Mouse (Mus musculus) adrenal gland, adult 8-10 months (tissue): ENCODE measurements around the gene Ino80. TPM values are rescaled to one million over a fixed set of nuclear protein-coding genes. Genes with fewer than 3 reads are reported as not detected.
A peak's percentile ranks its signal among the peaks of the same experiment; 100 is the strongest.
"Not testable (repeated sequence)": the region's sequence is repeated elsewhere in the genome, so short reads cannot be mapped to it uniquely, and the experiment has no call there.

Experiments
- DNase-seq: peaks from one replicate; pipeline ENCODE4 v3.0.0; 2022
- total RNA-seq, 4 experiments: library from RNA; stranded (reverse); gene quantifications; 2 replicates each; pipeline ENCODE4 v1.2.4; 2022

Ino80 gene
- total RNA-seq = 10 to 100 TPM; 21.6 to 30.7 (median 23.7) TPM

DNA sequence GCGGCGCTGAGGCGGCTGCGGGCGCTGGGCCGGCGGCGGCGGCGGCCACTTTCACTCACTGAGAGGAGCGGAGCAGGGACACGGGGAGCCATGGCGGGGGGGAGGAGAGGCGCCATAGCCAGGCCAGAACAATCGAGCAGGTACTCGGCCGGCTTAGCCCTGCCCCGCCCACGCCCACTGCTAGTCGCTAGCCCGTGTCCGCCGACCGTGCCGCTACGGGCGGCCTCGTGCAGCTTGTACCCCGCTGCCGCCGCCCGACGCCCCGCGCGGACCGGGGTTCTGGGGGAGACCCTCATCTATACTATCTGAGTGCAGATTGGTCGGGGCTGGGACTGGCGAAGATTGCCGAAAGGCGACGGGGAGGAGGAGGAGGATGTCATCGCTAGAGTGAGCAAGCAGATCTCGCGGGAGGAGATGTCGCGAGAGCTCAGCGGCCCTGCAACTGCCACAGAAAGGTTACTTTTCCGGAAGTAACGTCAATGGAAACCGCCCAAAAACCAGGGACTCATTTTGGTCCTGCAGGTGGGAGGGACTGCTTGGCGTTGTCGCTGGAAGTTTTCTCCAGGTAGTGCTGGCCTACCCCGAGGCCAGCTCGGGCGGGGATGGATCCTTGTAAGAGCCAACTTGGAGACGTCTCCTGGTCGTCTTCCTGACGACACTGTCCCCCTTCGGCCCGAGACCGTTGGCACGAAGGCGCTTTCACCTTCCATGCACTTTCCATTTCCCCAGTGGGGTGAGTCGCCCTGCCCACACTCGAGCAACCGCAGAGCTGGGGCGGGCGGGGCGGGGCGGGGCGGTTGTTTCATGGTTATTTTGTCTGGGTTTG lies at the start of gene Ino80:
Gene Ino80, minus strand, starts transcription at position 117 of the 826 bp plus-strand sequence.
- peak; percentile 98 for DNase-seq

DNA sequence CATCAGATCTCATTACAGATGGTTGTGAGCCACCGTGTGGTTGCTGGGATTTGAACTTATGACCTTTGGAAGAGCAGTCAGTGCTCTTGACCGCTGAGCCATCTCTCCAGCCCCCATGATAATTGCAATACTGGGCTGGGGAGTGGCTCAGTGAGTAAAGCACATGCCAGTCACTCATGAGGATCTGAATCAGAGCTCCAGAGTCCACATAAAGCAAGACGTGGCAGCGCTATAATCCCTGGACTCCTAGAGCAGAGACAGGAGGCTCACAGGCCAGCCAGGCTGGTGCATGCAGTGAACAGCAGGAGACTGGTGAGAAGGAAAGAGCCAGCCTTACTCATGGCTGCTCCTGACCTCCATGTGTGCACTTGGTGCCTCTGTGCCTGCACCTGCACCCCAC lies 47.9 kb upstream of the Ino80 start:
- no peak for DNase-seq

DNA sequence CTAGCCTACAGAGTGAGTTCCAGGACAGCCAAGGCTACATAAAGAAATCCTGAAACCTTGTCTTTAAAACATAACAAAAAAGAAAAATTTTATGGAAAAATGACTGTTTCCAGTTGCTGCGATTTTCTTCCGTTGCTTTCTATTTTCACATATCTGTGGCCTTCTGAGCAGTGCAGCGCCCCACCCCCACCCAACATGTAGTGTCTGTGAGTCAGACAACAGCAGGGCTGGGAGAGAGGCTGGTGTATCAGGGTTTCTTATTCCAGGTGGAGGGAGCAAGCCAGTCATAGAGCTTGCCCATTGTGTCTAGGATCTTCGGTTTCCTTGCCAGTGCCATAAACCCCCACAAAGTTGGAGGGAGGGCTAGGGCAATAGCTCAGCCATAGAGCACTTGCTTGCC lies 46.3 kb upstream of the Ino80 start:
- DNase-seq = no peak

DNA sequence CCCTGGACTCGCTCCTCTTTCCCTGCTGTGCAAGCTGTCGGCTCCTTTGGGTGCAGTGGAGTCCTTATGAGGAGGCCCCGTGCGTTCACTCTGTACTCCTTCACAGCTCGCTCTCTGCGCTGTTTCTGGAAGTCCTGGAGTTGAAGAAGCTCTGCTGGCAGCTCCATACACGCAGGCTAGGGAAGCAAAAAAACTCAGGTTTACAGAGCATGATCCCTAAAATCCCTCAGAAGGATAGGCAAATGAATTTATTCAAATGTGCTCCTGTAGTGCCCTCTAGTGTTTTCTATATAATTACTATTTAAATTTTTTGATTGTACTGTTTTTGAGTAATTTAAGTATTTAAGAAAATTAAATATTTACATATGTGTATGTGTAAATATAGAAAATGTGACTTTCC lies 43.1 kb upstream of the Ino80 start:
- DNase-seq = no peak

DNA sequence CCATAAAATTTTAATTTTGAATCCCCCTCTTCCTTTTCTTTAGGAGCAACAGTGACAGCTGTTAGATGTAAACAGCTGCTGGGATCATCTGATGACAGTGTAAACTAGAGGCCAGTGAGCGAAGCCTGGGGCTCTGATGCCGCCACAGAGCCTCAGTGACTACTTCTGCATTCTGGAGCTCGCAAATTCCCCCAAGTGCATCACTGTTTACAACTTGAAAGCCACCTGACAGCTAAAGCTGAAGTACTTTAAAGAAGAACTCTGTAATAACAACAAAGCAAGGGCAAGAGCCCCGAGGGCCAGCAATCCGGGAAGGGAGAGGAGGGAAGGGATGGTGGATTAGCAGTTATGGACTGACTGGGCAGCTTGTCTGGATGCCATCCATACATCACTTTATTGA lies 39.3 kb upstream of the Ino80 start:
- DNase-seq = no peak

DNA sequence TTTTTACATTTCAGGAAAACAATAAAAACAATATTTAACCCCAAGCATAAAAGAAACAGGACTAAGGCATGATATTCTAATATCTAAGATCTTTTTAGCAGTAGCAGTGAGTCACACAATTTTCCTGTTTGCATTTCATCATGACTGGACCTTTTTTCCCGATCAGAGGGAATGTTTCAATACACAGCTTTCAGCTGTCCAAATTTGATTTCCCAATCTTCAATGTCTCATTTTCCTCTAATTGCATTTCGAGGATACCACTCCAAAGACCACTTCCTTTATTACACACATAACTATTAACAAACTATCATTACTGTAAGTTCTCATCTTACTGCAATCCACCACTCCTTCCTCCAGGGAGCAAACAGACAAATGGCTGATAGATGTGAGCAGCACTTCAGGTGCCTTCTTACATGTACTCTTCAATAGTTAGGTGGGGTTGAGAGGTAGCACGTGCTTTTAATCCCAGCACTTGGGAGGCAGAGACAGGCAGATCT lies 36.6 kb upstream of the Ino80 start:
- DNase-seq = no peak

DNA sequence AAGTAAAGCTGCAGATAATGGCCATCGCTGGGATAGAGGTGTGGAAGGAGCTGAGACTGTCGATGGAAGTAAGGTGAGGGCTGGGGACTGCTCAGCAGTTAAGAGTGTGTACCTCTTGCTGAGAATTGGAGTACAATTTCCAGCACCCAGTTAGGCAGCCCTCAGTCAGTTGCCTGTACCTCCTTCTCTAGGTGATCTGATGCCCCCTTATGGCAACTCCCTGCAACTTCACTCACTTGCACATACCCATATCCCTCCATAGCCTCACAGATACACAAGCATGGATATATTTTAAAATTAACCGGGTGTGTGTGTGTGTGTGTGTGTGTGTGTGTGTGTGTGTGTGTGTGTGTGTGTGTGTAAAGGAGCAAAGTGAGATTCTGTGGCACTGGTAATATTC lies 34.8 kb upstream of the Ino80 start:
- no peak for DNase-seq

DNA sequence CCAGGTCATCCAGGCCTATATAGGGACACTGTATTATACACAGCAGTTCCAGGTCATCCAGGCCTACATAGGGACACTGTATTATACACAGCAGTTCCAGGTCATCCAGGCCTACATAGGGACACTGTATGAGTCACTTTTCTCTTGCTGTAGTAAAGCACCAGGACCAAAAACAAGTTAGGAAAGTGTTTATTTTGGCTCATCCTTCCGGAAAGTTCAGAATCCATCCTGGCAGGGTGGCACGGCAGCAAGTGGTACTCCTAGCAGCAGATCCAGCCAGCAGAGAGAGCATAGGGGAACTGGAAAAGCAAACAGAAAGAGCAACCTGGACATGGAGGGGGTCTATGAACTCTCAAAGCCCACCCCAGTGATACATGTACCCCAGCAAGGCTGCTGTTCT lies 33.4 kb upstream of the Ino80 start:
- no peak for DNase-seq

DNA sequence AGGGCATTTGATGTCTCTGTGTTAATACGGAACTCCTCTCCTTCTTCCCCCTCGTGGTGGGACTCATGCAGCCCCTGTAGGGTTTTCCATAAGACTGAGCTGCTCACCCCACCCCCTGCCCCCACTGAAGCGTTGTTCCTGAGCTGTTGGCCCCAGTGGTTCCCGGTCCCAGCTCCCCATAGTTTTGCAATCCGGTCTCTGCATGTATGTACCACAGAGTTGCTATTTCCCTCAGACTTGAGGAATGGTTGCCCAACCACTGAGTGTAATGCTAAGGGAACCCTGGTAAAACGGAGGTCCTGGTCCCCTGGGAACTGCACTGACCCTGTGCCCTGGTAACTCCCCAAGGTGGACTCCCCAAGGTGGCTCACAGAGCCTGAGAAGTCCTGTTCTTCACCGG lies 31.0 kb upstream of the Ino80 start:
- DNase-seq = not testable (repeated sequence)

DNA sequence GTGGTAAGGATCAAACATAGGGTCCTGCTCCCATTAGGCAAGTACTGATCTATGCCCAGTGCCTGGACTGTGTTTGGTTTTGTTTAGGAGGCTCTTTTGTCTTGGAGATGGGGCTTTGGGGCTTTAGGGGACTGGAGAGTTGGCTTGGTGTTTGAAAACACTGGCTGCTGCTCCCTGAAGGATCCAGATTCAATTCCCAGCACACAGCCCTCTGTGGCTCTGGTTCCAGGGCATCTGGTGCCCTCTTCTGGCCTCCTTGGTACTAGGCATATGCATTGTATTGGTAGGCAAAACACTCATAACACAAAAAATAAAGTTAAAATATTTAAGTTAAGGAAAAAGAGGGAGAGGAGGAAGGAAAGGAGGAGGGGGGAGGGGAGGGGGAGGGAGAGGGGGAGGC lies 29.6 kb upstream of the Ino80 start:
- no peak for DNase-seq

DNA sequence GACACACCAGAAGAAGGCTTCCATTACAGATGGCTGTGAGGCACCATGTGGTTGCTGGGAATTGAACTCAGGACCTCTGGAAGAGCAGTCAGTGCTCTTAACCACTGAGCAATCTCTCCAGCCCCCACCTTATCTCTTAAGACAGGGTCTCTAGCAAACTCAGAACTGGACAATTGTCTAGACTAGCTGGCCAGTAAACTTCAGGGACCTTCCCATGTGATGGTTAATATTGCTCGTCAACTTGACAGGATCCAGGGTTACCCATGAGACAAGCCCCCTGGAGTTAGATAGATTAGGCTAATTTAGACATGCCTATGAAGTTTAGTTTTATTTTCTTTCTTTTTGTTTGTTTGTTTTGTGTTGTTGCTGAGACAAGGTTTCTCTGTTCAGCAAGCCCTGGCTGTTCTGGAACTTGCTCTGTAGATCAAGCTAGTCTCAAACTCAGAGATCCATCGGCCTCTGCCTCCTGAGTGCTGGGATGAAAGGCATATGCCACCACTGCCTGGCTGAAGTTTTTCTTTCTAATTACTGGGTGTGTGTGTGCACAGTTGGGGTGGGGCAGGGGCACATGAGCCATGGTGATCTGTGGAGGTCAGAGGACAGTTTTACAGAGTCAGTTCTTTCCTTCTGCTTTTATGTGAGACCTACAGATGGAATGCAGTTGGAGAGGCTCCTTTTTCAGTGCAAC lies 23.6 kb upstream of the Ino80 start:
- no peak for DNase-seq

DNA sequence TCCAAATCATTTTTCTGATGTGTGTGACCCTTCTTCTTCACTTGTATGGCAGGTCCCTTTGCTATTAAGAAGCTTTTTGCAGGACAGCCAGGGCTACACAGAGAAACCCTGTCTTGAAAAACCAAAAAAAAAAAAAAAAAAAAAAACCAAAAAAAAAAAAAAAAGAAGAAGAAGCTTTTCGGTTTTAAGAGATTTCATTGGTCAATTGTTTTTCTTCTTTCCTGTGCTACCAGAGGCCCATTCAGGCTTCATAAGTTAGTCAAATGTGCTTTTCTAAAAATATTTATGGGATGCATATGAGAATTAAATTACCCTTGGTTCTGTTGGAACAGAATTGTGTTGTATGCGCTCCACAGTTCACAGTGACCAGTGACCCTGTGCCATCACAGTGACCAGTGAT lies 21.4 kb upstream of the Ino80 start:
- no peak for DNase-seq

DNA sequence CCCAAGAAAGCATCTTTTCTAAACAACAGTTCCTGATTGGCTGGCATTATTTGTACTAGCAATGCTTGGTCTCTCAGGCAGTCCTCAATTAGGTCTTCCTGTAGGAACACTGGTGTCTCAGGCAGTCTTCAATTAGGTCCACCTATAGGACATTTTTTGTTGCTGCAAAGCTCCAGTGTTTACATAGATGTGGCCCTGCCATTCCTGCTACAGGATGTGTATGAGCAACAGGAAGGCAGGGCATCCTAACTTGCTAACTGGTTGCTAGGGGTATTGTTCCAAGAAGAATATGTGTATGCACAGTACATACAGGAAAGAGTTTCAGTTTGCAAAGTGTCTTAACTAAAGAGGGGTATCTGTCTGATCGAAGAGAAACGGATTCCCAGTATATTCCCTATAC lies 18.6 kb upstream of the Ino80 start:
- DNase-seq = no peak

DNA sequence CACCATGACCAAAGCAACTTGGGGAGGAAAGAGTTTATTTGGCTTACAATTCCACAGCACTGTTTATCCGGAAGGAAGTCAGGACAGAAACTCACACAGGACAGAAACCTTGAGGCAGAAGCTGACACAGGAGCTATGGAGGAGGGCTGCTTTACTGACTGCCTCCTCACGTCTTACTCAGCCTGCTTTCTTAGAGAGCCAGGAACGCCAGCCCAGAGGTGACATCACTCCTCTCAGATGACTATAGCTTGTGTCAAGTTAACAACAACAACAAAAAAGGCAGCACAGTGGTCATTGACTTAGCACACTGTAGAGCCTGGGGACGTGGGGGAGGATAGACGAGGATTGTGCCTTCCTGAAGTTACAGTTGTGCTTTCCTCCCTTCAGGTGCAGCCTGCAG lies 14.5 kb upstream of the Ino80 start:
- peak; percentile 20 for DNase-seq

DNA sequence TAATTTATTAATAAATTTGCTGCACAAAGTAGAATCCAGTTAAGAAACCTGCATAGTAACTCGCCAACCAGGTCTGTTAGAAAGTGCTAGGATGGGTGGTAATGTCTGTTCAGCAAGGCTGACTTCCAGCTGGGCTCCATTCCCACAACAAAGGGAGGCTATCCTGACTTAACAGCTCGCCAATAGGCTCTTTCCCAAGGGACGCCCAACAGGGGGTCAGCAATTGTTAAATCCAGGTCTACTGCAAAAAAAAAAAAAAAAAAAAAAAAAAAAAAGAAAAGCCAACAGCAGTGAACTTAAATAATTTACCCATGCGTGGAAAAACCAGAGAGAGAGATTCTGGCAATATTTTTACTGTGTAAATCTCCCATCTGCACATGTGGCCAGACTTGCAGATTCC lies 9.0 kb upstream of the Ino80 start:
- no peak for DNase-seq

DNA sequence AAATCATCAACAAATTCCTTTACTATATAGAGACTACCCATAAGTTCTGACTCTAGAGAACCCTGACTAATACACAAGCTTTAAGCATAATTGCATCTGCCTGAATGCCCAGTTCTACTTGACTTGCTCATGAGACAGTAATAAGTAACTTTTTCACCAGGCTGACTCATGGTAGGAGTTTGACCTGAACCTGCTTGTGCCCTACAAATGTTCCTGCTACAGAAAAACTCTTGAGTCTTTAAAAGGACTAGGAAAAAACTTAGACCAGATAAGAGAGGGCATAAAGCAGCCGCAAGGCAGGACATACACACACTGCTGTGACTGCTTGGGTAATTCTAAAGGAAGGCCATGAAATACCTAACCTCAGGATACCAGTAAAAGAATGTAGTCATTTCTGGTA lies 4.8 kb upstream of the Ino80 start:
- no peak for DNase-seq

DNA sequence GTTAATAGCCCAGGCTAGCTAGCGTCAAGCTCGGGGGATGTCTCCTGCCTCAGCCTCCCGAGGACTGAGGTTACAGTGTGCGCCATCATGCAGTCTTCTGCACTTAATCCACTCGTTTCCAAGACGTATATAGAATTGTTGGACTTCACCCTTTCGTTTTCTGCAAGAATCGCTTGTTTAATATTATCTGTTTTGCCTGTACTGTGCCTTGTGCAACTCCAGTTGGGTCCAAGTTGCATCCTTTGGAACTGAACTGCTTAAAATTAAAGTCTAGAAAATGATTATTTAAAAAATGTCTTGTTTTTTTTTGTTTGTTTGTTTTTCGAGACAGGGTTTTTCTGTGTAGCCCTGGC lies 886 bp upstream of the Ino80 start:
- DNase-seq = no peak

DNA sequence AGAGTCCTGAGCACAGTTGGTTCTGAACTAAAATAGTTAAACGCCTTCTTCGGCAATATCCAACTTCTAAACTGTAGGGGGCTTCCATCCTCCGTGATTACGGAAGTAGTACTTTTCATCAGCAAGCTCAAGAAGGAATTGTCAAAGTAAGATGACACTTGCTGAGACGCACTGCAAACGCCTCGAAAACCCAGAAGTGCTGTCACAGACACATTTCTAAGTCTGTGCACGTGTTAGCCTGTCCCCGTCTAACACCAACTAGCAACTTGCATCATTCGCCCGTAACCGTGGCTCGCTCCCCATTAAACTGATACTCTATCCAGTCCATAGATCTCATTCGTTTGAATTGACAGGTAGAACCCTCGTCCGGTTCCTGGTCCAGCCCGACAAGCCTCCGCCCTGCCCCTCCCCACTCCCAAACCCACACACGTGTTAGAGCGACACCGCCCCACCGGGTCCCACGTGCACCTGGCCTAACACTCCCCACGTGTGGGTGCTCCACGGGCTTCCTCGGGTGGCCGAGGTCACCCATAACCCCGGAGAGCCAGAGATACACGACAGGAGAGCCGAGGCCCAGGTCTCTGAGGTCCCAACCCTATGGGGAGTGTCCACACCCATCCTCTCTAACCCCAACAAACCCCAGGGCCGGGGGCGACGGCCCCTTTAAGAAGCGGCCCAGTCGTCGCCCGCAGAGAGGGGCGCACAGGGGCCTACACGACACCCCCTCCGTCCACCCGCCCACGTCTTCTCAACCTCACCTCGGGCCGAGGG lies 681 bp downstream of the Ino80 start:
- DNase-seq = peak; percentile 79

DNA sequence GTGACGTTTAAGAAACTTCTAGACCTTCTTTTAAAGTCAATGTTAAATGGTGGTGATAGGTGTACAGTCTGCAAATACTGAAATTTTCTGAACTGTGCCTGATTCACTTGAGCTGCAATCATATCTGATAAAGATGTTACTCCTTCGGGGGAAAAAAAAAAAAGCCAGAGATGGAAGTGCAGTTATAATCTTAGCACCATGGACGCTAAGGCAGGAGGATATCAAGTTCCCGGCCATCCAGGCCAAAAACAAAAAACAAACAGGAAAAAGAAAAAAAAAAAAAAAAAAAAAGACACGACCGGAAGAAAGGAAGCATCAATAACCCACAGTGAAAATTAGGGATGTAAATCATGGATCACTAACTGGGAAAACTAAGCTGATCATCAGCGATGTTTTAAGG lies 1.3 kb downstream of the Ino80 start:
- DNase-seq = no peak

DNA sequence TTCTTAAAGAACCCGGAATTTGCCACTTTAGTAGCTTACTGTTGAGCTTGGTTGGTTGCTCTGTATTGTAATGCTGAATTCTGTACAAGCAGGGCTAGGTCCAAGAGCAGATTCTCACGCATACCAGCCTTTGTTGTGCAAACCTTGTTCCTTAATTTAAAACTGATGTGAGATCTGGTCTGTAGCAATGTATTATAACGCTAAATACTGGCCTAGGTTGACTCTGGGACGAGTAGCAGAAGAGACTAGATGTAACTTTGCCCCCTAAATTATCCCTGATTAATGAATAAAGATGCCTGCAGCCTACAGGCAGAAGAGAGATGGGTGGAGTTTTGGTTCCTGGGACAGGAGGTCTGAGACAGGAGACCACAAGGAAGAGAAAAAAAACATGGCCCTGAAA lies 13.5 kb downstream of the Ino80 start:
- no peak for DNase-seq

DNA sequence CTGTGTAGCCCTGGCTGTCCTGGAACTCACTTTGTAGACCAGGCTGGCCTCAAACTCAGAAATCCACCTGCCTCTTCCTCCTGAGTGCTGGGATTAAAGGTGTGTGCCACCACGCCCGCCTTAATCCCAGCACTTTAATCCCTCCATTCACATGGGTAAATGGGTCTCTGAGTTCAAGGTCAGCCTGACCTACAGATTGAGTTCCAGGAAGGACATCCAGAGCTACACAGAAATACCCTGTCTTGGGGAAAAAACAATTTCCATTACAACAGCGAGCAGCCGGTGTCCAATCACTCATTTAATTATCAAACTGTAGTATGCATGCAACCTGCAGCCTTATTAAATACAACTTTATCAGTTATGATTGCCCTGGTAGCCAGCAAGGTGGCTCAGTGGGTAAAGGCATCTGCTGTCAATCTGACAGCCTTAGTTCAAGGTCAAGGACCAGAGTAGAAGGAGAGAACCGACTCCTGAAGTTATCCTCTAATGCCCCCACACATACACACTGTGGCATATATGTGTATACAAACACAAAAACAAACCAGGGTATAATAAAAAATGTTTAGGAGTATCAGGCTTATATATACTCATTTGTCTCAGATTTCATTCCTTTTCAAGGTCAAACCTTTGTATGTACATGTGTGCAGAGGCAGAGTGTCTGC lies 14.2 kb downstream of the Ino80 start:
- DNase-seq = no peak

DNA sequence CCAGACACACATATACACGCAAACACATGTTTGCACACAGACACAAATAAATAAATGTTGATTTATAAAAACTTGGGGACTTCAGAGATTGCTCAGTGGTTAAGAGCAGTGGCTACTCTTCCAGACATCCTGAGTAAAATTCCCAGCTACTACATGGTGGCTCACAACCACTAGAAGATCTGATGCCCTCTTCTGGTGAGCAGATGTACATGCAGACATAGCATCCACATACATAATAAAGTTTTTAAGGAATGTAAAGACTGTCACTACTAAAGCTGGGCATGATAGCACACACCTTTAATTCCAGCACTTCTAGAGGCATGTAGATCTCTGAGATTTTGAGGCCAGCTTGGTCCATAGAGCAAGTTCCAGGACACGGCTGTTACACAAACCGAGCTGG lies 16.5 kb downstream of the Ino80 start:
- DNase-seq = no peak

DNA sequence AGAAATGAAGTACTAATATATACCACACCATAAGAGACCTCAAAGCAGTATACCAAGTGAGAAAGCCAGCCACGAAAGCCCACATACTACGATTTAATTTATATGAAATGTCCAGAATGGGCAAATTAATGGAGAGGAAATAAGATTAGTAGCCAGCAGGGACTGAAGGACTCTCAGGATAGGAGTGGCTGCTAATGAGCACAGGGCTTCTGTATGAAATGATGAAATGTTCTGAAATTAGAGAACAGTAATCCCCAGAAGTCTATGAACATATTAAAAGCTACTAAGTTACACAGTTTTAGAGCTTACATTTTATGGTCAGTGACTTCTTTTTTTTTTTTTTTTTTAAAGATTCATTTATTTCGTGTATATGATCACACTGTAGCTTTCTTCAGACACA lies 22.9 kb downstream of the Ino80 start:
- DNase-seq = no peak
